Mouse (Mus musculus) adrenal gland, postnatal 25 days (tissue): ENCODE measurements around the gene Nup85. TPM values are rescaled to one million over a fixed set of nuclear protein-coding genes. Genes with fewer than 3 reads are reported as not detected.

Experiments
- DNase-seq: peaks from one replicate; pipeline ENCODE4 v3.0.0; 2021; ENCODE audit warnings: mixed read lengths
- total RNA-seq: library from RNA; stranded (reverse); gene quantifications from 2 replicates; pipeline ENCODE4 v1.2.3, GENCODE M21; 2021

Nup85 gene
- total RNA-seq, 1 experiment from 2014 or later: 54.0 TPM

GRCm38 (mm10) chr11:115584376-115585073 lies 20.3 kb downstream of the Nup85 start:
- no peak for DNase-seq

- DNase-seq: no peak
Observed at GRCm38 (mm10) chr11:115585573-115586100, 21.4 kb downstream of the Nup85 start.

- no peak for DNase-seq
Observed at GRCm38 (mm10) chr11:115586403-115586802, 22.2 kb downstream of the Nup85 start.

- no peak for DNase-seq
Observed at GRCm38 (mm10) chr11:115587984-115588383, 23.8 kb downstream of the Nup85 start.

- DNase-seq: no peak
Observed at GRCm38 (mm10) chr11:115590526-115591075, 26.4 kb downstream of the Nup85 start.

- no peak for DNase-seq
Observed at GRCm38 (mm10) chr11:115595209-115595608, 31.0 kb downstream of the Nup85 start.

GRCm38 (mm10) chr11:115598309-115598708 lies 34.1 kb downstream of the Nup85 start:
- no peak for DNase-seq

- DNase-seq: no peak
Observed at GRCm38 (mm10) chr11:115599722-115600121, 35.5 kb downstream of the Nup85 start.

- DNase-seq: no peak
Observed at GRCm38 (mm10) chr11:115600743-115601142, 36.5 kb downstream of the Nup85 start.

- no peak for DNase-seq
Observed at GRCm38 (mm10) chr11:115601174-115601573, 36.9 kb downstream of the Nup85 start.

- no peak for DNase-seq
Observed at GRCm38 (mm10) chr11:115603128-115603475, 38.9 kb downstream of the Nup85 start.

- DNase-seq: peak; percentile 94
Observed at GRCm38 (mm10) chr11:115603476-115604303, 39.5 kb downstream of the Nup85 start, which contains the start of the genes Mrps7 and Gga3. TSS of gene Mrps7 (plus strand) at chr11:115603925. TSS of gene Gga3 (minus strand) at chr11:115604051.

GRCm38 (mm10) chr11:115604304-115604696 lies 40.1 kb downstream of the Nup85 start:
- DNase-seq: no peak

- DNase-seq: no peak
Observed at GRCm38 (mm10) chr11:115606733-115607132, 42.5 kb downstream of the Nup85 start.

- no peak for DNase-seq
Observed at GRCm38 (mm10) chr11:115608421-115609399, 44.5 kb downstream of the Nup85 start.

- no peak for DNase-seq
Observed at GRCm38 (mm10) chr11:115609576-115609975, 45.3 kb downstream of the Nup85 start.

- no peak for DNase-seq
Observed at GRCm38 (mm10) chr11:115611173-115611572, 46.9 kb downstream of the Nup85 start.

- DNase-seq: peak; percentile 92
Observed at GRCm38 (mm10) chr11:115612059-115612409, 47.8 kb downstream of the Nup85 start.

GRCm38 (mm10) chr11:115612410-115613137 lies 48.3 kb downstream of the Nup85 start, which contains the start of gene Mif4gd:
TSS of gene Mif4gd (minus strand) at chr11:115612969.
- peak; percentile 93 for DNase-seq

- no peak for DNase-seq
Observed at GRCm38 (mm10) chr11:115613138-115613945, 49.1 kb downstream of the Nup85 start.
